Mouse (Mus musculus) brain, embryonic 14.5 days (tissue): Measurements from ENCODE around the gene Rasgef1b.

Experiments
- CTCF ChIP-seq: fragments of 200-500 bp; IDR thresholded peaks from 2 replicates; pipeline ENCODE4 v1.5.1; 2012; ENCODE audit warnings: inconsistent platforms, mild to moderate bottlenecking, moderate library complexity, borderline replicate concordance; ENCODE audit not compliant: insufficient read depth, insufficient read length; ENCODE audit errors: extremely low read depth
- POLR2A ChIP-seq: fragments of 200-500 bp; IDR thresholded peaks from 2 replicates; pipeline ENCODE4 v1.6.1; 2012; ENCODE audit warnings: mild to moderate bottlenecking, inconsistent platforms, borderline replicate concordance; ENCODE audit not compliant: poor library complexity, insufficient read depth, insufficient read length, severe bottlenecking; ENCODE audit errors: extremely low read depth

- no peak for TF ChIP-seq POLR2A
- no peak for TF ChIP-seq CTCF
Measured at GRCm38 (mm10) chr5:99506109-99506508, 222.8 kb downstream of the Rasgef1b start.
